1 mouse cellular context compared by ENCODE assay signal in genomic region chr9:57646551-57647103, GRCm38 (mm10).
A peak's percentile ranks its signal among the peaks of the same experiment; 100 is the strongest.
TF ChIP-seq lines count a peak whose summit lies in the region.

No protein-coding gene starts in this region.

TF ChIP-seq in CH12.LX, 34 proteins besides CTCF, POLR2A, EP300 and RAD21 (continued from another document):
- peak; percentile 55; the same call in 1 of the 2 replicates for TF ChIP-seq TCF12 (IDR thresholded peaks at IDR 0.05; ENCODE audit: low read depth, low read length)
- TF ChIP-seq MYC (IDR thresholded peaks at IDR 0.05; ENCODE audit: low read depth, low read length) = peak; percentile 75
- TF ChIP-seq BHLHE40 (IDR thresholded peaks at IDR 0.05; ENCODE audit: low read depth, low read length) = peak; percentile 89
- TF ChIP-seq ELF1 (IDR thresholded peaks at IDR 0.05; ENCODE audit: low read depth, low read length) = peak; percentile 75
- TF ChIP-seq MAFK (IDR thresholded peaks at IDR 0.05; ENCODE audit: insufficient replicate concordance, low read length) = no peak
- no peak for TF ChIP-seq ZMIZ1 (IDR thresholded peaks at IDR 0.05; ENCODE audit: low read depth, low read length)
- TF ChIP-seq JUN (IDR thresholded peaks at IDR 0.05; ENCODE audit: insufficient read depth, low read depth, low read length) = no peak
- TF ChIP-seq UBTF (IDR thresholded peaks at IDR 0.05; ENCODE audit: low read depth, low read length) = no peak
- TF ChIP-seq ZC3H11A (IDR thresholded peaks at IDR 0.05; ENCODE audit: low read depth, low read length) = no peak
- no peak for TF ChIP-seq USF2 (conservative IDR thresholded peaks at IDR 0.05; ENCODE audit: low read depth, low read length)
